Mouse (Mus musculus) ES-Bruce4 (cell line): ENCODE data around the gene Gapdh.

Source experiments
- CTCF ChIP-seq: IDR thresholded peaks from one replicate; pipeline ENCODE4 v1.8.1; 2011; ENCODE audit warnings: low read depth, low read length
- EP300 ChIP-seq: IDR thresholded peaks from 2 replicates; pipeline ENCODE4 v1.6.1; 2011; ENCODE audit warnings: low read depth, low read length; ENCODE audit not compliant: insufficient read depth

- TF ChIP-seq EP300 = no peak
- TF ChIP-seq CTCF = no peak
Observed at GRCm38 (mm10) chr6:125148926-125149568, 17.2 kb downstream of the Gapdh start.
